Mouse (Mus musculus) lung, adult 2 months (tissue): ENCODE data around the gene Olfr1411. TPM values are rescaled to one million over a fixed set of nuclear protein-coding genes. Genes with fewer than 3 reads are reported as not detected.

Experiments used
- DNase-seq: peaks from one replicate; pipeline ENCODE4 v3.0.0; 2022
- H3K4me1 ChIP-seq: fragments of 200-500 bp; 2 replicates; pipeline ENCODE4 v1.6.1; 2011; ENCODE audit warnings: low read length; ENCODE audit not compliant: control insufficient read depth, insufficient read depth
- H3K4me3 ChIP-seq: fragments of 200-500 bp; replicated peaks from 2 replicates; pipeline ENCODE3; 2011; ENCODE audit warnings: low read depth, mild to moderate bottlenecking, control low read depth, low read length; ENCODE audit errors: extremely low read depth
- CTCF ChIP-seq: fragments of 200-500 bp; IDR thresholded peaks from 2 replicates; pipeline ENCODE4 v1.5.1; 2011; ENCODE audit warnings: mild to moderate bottlenecking, low read length, control low read depth; ENCODE audit not compliant: insufficient read depth
- POLR2A ChIP-seq: fragments of 200-500 bp; IDR thresholded peaks from 2 replicates; pipeline ENCODE4 v1.6.1; 2011; ENCODE audit warnings: low read depth, mild to moderate bottlenecking, control low read depth, low read length, borderline replicate concordance; ENCODE audit errors: extremely low read depth
- WGBS: fragments of 180-500 bp; shearing (Covaris S2); methylation state at CpG from one replicate; pipeline ENCODE4 v1.1.7; 2018; 5-methylcytosine and 5-hydroxymethylcytosine counted together
- polyA plus RNA-seq: library from polyadenylated mRNA; depleted of rRNA; stranded (reverse); fragments of >200 nt; gene quantifications from 2 replicates; pipeline ENCODE4 v1.2.3, GENCODE M21; 2012

Olfr1411 gene
- polyA plus RNA-seq, 1 experiment, result not detected

DNA sequence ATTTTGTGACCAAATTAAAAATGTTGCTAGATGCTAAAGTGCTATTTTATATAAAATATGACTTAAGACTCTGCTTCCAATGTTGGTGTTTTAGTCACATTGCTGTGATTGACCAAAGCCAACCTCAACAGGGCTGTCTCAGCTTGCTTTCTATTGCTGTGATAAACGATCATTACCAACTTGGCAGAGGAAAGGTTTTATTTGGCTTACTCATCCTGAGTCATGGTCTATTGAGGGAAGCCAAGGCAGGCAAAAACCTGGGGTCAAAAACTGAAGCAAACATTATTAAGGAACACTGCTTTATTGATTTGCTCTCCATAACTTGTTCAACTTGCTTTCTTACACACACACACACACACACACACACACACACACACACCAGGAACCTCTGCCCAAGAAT lies 21.8 kb downstream of the Olfr1411 start:
- DNase-seq, result no peak
- 67% methylated on average over 1 of the region's 1 CpGs for whole genome bisulfite sequencing

GRCm38 (mm10) chr1:92617488-92617887 lies 23.3 kb downstream of the Olfr1411 start, which contains the start of gene Olfr12:
Gene Olfr12 (plus strand): TSS chr1:92617788.
- no peak for DNase-seq
- H3K4me3 ChIP-seq, result no peak within 1 kb of the TSS
- WGBS, result 70% methylated on average over 2 of the region's 2 CpGs
- H3K4me1 ChIP-seq, result no peaks in the 10 kb centered on the region
- TF ChIP-seq POLR2A (no peak), CTCF (no peak)

More for the DNA sequence above, 21.8 kb downstream of the Olfr1411 start:
- TF ChIP-seq CTCF, result no peak
- Histone ChIP-seq H3K4me1 (no peaks in the 10 kb centered on the region), H3K4me3 (no peak overlapping the region)

GRCm38 (mm10) chr1:92618360-92618759 lies 24.1 kb downstream of the Olfr1411 start:
- Histone ChIP-seq H3K4me1 (no peaks in the 10 kb centered on the region), H3K4me3 (no peak overlapping the region)
- TF ChIP-seq CTCF (no peak), POLR2A (no peak)
- no peak for DNase-seq
- WGBS, result 30% methylated on average over 4 of the region's 4 CpGs

- H3K4me3 ChIP-seq, result no peak overlapping the region
- no peaks in the 10 kb centered on the region for H3K4me1 ChIP-seq
- no peak for DNase-seq
- WGBS, result 37% methylated on average over 4 of the region's 4 CpGs
- TF ChIP-seq CTCF (no peak), POLR2A (no peak)
These were observed 34.0 kb downstream of the Olfr1411 start for GRCm38 (mm10) chr1:92628227-92628626.

DNA sequence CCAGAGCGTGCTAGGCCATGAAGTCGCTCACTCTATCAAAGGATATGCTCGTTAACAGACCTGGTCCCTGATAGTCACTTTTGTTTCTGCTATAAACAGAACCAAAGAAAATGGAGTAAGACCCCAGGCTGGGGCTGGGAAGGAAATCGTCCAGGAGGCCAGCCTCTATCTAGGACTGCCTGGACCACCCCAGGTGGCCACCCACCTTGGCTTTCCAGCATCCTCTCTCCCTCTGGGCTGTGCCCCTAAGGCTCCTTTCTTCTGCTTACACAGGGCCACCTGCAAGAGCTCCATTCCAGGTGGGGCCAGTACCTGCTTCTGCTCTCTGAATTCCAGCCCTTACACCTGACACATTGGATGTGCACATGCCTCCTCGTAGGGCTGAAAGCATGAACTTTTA lies 38.0 kb downstream of the Olfr1411 start:
- no peak for DNase-seq
- 75% methylated on average over 5 of the region's 5 CpGs for WGBS
- H3K4me1 ChIP-seq, result no peaks in the 10 kb centered on the region
- H3K4me3 ChIP-seq, result no peak overlapping the region
- TF ChIP-seq CTCF (no peak), POLR2A (no peak)

GRCm38 (mm10) chr1:92632948-92633347 lies 38.7 kb downstream of the Olfr1411 start:
- no peak for TF ChIP-seq POLR2A
- H3K4me3 ChIP-seq, result no peak overlapping the region
- no peaks in the 10 kb centered on the region for H3K4me1 ChIP-seq
- WGBS, result 57% methylated on average over 6 of the region's 6 CpGs
- no peak for DNase-seq

DNA sequence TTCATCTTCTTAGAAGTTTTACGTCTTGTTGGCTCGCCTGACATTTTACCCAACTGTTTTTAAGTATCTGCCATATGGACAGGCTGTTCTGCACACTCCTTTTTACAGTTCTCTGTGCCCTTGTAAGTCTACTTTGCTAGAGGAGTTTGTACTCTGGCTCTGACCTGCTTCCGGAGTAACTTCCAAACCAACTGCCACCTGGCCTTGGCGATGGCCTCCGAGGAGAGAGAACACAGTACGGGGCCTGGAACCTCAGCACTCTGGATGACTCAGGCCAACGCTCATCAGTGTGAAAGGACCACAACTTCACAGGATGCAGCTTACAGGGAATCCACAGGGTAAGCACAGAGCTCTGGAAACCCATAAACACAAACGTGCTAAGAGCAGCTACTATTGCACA lies 39.5 kb downstream of the Olfr1411 start:
- Histone ChIP-seq H3K4me3 (no peak overlapping the region), H3K4me1 (no peaks in the 10 kb centered on the region)
- WGBS, result 80% methylated on average over 8 of the region's 8 CpGs
- TF ChIP-seq POLR2A, result no peak
- TF ChIP-seq CTCF, result no peak
- DNase-seq, result no peak

GRCm38 (mm10) chr1:92634569-92634968 lies 40.4 kb downstream of the Olfr1411 start:
- DNase-seq, result no peak
- TF ChIP-seq POLR2A, result no peak
- TF ChIP-seq CTCF, result no peak
- Histone ChIP-seq H3K4me3 (no peak overlapping the region), H3K4me1 (no peaks in the 10 kb centered on the region)
- 63% methylated on average over 1 of the region's 1 CpGs for WGBS

- TF ChIP-seq CTCF, result no peak
- no peak for TF ChIP-seq POLR2A
- no peak for DNase-seq
- Histone ChIP-seq H3K4me1 (peaks cover under 1% of the 10 kb centered on the region; the same call in 1 of the 2 replicates), H3K4me3 (no peak overlapping the region)
- WGBS, result 72% methylated on average over 4 of the region's 4 CpGs
These were observed 40.9 kb downstream of the Olfr1411 start for GRCm38 (mm10) chr1:92634976-92635599.

- no peak for DNase-seq
These were observed 41.8 kb downstream of the Olfr1411 start for GRCm38 (mm10) chr1:92636015-92636414.

More at GRCm38 (mm10) chr1:92636015-92636414, 41.8 kb downstream of the Olfr1411 start:
- peaks cover 9% of the 10 kb centered on the region for H3K4me1 ChIP-seq
- no peak overlapping the region for H3K4me3 ChIP-seq
- WGBS, result 84% methylated on average over 8 of the region's 8 CpGs
- TF ChIP-seq CTCF (no peak), POLR2A (no peak)
